Mouse (Mus musculus) liver, adult 10 weeks (tissue): ENCODE data around the gene Tmem114. TPM values are rescaled to one million over a fixed set of nuclear protein-coding genes. Genes with fewer than 3 reads are reported as not detected.

ENCODE experiments used
- polyA plus RNA-seq: library from polyadenylated mRNA; stranded (reverse); fragments of 350-450 nt; fragmentation: Illumina TruSeq; extraction: RNeasy Lipid Tissue Mini Kit (QIAGEN cat#74804); gene quantifications from one replicate; pipeline ENCODE4 v1.2.3, GENCODE M21; 2014; ENCODE audit warnings: low read depth, low replicate concordance

Tmem114 gene
- polyA plus RNA-seq: not detected

DNA sequence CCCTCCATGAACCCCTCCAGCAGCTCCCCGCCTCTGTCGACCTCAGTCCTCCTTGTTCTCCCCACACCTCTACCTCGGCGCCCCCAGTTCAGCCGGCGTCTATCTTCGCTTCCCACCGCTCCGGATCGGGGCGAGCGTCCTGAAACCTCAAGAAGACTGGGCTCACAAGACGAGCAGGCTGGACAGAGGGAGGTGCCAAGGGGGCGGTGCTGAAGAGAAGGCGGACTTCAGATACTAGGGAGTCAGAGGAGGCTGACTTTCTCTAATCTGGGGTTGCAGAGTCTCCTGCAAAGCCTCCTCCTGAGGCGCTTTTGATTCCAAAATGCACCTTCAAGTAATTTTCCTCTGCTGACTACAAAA is at the start of gene Tmem114:
Gene Tmem114, minus strand, starts transcription at position 166 of the 360 bp plus-strand sequence.

DNA sequence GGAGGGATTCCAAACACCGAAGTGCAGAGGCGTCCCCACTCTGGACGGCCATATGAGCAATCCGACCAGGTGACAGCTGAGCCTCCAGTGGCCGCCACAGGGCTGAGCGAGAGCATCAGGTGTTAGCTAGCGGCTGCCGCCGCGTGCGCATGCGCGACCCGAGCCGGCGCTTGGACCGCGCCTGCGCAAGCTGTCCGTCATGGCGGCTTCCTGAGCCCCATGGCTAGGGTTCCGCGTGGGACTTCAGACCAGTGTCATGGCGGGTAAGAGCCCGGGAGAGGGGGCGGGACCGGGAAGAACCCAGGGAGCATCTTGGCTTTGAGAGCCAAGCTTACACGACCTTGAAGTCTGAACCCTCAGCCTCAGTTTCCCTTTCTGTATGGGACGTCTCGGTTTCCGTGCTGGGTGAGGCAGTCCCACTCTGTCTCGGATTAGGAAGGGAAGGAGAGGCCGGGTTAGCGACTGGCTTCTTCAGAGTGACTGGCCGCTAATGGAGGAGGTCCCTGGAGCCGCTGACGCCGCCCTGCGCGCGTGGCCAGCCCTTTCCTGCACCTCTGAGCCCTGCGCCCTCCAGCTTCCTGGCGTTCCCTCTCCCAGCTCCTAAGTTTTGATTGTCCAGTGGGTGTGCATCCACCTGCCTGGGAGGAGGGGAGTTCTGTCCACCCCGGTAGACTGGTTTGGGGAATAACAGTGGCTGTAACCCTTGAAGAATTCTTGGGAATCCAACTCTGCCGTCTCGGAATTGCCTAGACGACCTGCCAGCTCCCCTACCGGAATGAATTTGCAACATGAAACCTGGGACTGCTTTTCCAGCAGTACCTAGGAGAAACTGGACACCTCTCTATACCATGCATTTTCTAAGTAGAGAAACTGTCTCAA is 45.9 kb upstream of the Tmem114 start, which contains the start of gene Mettl22:
Gene Mettl22, plus strand, starts transcription at position 186 of the 879 bp plus-strand sequence.

Other genes with a start within 250 kb of the Tmem114 start
- gene Mettl22, start 45.7 kb upstream of the Tmem114 start, polyA plus RNA-seq: 1.3 TPM
- gene Abat, start 88.3 kb upstream of the Tmem114 start, polyA plus RNA-seq: 220 TPM
- 107 TPM for gene Pmm2, start 212.5 kb upstream of the Tmem114 start, polyA plus RNA-seq
- gene Tmem186, start 212.6 kb upstream of the Tmem114 start, polyA plus RNA-seq: 3.8 TPM
- gene Carhsp1, start 247.0 kb upstream of the Tmem114 start, polyA plus RNA-seq: 27.2 TPM